Mouse (Mus musculus) kidney, postnatal 25 days (tissue): ENCODE measurements around the gene Ddrgk1.
"Not testable (repeated sequence)": the region's sequence is repeated elsewhere in the genome, so short reads cannot be mapped to it uniquely, and the experiment has no call there.

Experiments
- DNase-seq, 2 experiments: peaks; one replicate each; pipeline ENCODE4 v3.0.0; 2021; ENCODE audit warnings: mixed read lengths in 2 of 2

The Ddrgk1 gene

DNA sequence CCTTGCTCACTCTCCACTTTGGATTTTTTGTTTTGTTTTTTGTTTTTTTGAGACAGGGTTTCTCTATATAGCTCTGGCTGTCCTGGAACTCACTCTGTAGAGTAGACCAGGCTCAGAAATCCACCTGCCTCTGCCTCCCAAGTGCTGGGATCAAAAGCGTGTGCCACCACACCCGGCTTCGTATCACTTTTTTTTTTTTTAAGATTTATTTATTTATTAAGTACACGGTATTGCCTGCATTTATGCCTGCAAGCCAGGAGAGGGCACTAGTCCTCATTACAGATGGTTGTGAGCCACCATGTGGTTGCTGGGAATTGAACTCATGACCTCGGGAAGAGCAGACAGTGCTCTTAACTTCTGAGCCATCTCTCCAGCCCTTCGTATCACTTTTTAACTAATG is 15.4 kb downstream of the Ddrgk1 start:
- DNase-seq, result not testable (repeated sequence)

DNA sequence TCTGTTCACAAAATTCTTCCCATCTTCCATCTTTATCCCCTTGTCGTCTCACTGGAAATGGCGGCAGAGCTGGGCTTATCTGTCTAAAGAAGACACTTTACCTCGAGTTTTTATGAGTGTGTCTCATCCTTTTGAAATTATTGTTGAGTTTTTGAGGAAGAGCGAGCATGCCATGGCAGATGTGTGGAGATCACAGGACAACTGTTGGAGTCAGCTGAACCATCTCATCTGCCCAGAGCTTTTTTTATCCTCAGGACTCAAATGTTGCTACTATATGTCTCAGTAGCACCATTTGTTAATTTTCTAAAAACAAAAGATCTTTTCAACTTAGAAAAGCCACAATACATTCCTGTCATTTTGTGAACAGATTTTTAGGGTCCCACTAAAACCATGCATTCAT is 19.3 kb downstream of the Ddrgk1 start:
- no peak for DNase-seq

DNA sequence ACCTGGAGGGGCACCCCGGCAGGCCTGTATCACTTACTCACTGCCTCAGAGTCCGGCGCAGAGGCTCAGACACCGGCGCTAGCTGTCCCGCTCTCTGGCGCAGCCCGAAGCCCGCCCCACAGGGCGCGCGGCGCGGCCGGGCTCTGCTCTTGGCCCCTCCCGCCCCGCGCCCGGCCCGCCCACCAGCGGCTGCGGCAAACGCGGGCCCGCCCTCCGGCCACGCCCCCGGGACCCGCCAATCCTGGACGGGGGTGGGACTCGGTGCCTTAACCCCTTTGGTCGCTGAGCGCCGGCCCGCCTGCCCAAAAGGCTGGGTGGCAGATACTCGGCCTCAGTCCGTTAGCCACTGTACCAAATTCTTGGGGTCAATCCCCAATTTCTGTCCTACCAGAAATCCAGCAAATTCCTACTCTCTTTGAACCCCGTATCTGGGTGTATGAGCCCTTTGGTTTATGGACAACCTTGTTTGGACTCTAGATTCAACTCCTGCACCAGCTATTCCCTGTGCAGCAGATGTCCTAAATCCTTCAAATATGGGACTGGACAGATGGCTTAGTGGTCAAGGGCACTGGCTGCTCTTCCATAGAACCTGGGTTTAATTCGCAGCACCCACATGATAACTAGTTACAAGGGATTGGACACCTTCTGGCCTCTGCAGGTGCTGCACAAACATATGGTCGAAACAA is 21.6 kb downstream of the Ddrgk1 start, which contains the start of gene Lzts3:
Lzts3 (minus strand) TSS at position 120 of the 686 bp plus-strand sequence.
- peak; percentile 93 to 97 for DNase-seq

DNA sequence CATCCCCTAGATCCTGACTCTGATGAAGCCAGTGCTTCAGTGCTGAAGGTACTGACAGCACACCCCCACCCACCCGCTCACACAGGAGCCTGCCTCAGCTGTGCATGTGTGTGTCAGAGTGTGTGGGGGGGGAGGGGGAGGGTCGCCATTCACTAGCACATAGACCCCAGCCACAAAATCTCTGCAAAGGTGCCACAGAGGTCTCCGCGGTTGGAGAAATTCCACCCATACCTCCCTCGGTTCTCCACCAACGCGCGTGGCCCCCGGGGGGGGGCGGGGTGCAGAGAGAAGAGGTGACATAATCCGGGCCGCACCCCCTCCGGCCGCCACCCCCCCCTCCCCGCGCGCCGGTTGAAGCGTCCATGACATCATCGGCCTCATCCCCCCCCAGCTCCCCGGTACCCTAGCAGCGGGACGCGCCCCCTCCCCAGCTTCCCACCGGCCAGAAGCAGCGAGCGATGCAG is 22.2 kb downstream of the Ddrgk1 start:
- DNase-seq, result peak in 1 of 2 experiments; percentile 59

DNA sequence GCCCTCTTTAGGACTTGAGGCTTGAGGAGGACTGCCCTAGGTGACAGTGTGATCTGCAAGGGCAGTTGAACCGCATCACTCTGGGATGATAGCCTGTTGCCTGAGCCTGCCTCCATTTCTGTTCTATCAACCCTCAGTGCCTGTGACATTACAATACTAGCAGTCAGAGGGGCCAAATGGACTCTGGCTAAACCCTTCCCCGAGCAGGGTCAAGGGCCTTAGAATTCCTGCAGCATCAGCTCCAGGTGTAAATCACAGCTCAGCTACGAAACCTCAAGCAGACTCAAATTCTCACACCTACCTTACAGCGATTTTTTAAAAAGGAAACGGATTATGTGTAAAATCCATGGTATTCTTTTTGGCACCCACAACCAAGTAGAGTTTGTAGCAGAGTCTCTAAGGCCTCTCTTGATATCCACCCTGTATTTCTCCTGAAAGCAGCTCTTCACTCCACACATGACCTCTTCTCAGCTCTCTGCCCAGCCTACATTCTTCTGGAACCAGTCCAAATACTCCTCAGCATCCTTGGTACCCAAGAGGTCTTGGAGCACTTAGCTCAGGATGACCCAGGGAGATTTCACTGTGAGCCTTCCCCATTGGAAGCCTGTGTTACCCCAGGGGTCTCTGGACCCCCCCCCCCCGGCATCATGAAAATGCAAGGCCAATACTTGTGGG is 23.0 kb downstream of the Ddrgk1 start:
- peak; percentile 33 to 72 for DNase-seq

DNA sequence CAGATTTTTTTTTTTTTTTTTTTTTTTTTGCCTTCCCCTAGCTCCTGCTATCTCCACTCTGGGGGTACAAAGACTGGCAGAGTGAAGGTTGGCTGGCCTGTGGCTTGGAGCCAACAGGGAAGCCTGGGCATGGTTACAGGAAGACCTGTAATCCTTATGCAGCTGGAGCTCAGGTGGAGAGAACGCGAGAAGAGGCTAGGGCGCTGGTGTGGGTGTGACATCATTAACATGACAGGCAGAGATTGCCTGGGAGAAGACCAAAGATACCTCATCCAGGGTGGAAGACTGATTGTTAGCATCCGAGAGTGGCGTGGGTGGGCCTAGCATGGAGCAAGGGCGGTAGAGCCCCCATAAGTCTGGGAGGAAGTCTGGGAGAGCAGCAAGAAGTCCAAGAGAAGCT is 25.2 kb downstream of the Ddrgk1 start:
- peak; percentile 59 to 80 for DNase-seq

DNA sequence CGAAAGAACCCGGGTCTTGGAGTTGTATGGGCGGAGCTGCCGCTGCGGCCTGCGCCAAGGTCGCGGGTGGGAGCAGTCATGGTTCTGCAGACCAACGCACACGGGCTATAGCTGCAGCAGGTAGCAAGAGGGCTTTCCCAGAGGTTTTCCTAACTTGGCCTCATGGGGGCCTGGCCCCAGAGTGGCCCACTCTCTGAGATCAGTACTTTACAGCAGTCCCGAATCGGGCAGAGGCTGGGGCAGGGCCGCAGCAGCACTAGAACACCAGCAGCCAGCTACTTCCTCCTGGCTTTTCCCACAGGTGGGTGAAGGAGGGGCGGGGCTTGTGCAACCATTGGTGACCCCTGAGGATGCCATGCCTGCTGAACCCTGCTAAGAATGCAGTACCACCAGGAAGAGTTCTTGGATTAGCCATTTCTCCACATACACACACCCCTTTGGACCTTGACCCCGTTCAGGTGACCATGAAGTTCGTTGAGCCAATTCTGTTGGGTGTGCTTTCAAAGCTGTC is 26.3 kb downstream of the Ddrgk1 start:
- peak; percentile 93 to 97 for DNase-seq

DNA sequence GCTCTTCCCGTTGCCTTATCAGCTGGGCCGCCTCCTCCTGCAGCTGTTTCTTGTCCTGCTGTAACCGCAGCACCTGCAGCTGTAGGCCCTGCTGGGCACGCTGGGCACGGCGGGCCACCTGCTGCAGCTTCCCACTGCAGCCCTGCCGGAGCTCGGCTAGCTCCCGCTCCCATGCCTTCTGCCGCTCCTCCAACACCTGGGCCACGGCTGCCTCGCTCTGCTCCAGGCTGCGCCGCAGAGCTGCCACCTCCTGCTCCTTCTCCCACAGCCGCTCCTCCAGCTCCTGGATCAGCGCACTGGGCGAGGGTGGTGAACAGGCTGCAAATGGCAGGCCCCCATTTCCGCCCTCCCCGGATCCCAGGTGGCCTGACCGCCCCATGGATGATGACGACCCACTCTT is 28.6 kb downstream of the Ddrgk1 start:
- DNase-seq, result peak in 1 of 2 experiments; percentile 52

DNA sequence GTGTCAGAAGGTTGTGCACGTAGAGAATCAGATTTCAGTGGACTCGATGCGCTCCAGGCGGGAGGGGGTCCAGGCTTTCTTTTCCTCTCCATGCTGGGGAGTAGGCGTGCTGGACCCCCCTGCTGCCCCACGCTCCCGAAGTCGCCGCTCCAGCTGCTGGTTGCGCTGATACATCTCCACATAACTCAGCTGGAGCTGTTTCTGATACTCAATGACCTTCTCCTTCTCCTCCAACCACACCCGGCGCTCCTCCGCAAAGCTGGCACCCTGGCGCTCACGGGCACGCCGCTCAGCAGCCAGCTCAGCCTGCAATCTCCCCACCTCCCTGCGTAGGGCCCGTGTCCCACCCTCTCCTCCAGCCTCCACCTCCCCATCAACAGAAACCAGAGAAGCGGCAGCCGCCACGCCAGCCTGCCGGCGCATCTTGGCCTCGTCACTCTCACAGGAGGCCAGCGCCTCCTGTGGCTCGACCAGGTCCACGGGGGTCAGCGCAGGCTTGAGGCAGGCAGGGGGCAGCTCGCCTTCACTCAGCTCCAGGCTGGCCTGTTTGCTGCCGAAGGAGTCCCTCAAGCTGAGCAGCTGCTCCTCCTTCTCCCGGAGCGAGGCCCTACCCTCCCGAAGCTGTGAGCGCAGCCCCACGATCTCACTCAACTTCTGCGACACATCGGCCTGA is 29.6 kb downstream of the Ddrgk1 start:
- DNase-seq, result peak in 1 of 2 experiments; percentile 46

DNA sequence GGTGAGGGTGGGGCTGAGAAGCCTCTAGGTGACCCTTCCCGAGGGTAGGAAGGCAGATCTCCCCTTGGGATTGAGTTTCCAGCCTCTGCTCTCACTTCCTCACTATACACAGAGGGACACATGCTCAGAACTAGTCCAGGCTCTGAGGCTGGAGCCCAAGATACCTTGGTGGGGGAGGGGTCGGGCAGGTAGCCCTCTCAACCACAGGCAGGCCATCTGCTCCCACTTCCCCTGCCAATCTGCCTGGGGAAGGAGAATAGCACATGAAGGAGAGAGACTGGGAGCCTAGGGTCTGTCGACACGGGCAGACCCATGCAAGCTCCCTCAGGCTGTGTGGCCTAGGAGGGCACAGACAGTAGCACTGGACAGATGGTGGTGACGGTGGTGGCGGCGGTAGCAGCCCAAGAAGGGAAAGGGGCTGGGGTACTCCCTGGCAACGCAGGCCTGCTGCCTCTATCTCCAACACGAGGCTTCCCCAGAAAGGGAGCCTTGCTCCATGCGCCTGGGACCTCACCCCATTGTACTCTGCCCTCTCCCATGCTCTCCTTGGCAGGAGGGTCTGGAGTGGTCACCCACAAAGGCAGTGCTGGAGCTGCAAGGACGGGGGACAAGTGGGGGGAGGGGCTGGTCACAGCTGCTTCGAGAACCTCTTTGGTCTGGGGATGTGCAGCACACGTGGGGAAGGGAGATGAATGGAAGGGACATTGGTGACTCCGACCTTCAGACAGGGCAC is 30.3 kb downstream of the Ddrgk1 start:
- peak in 1 of 2 experiments; percentile 48 for DNase-seq

DNA sequence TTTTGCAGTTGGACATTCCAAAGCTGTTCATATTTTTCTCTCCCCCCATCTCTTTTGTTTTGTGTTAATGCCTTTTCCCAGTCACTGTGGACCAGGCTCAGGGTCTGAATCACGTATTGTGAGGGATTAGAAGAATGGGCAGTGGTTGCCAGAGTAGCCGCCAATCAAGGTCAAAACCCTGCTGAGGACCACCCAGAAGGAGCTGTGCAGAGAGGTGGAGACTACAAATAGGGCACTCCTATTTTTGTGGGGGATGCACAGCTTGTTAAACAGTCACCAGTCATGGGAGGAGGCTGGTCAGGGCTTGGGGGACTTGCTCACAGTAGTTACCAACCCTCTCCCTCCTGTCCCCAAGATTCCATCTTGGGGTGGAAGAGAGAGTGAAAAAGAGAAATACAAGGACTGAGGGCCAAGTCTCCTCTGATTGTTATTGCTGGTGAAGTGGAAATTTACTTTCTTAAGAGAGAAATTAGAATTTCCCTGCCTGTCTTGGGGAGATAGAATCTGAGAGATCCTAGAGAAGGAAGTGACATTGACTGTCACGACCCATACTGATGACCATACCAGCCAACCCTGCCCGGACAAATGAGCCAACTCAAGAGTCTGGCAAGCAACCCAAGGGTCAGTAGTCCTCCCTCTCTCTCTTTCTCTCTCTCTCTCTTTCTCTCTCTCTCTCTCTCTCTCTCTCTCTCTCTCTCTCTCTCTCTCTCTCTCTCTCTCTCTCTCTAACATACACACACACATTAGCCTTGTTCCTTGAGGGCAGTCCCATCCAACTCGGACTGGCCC is 31.4 kb downstream of the Ddrgk1 start:
- DNase-seq, result peak in 1 of 2 experiments; percentile 64

DNA sequence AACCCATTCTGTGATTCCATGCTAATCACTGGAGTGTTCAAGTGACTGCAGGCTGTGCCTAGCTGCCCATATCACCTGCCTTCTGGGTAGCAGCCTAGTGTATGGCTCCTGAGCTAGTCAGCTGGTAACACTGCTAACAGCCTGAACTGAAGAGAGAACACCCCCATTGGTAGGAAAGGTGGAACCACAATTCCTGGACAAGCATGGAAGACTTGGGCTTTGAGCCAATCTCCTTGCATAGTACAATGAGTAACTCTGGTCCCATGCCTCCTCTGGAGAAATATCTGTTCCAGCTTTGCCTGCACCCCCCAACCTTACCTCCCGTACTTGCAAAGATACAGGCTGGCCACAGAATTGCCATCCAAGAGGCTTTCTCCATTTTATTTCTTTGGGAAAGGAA is 32.0 kb downstream of the Ddrgk1 start:
- peak; percentile 70 to 81 for DNase-seq

DNA sequence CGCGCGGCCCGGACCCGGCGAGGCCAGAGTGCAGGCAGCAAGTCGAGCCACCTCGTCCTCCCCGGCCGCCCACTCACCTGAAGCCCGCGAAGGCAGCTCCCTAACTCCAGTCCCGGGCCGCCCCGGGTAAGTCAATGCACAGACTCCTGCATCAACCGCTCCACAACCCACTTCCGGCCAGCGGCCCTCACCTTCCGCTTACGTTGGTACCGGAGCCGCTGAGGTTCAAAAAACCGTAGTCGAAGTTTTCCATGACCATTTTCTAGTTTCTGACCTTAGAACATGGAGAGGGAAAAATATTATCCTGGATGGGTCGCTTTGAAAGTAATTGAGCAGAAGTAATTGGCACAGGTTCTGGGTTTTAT is 34.6 kb downstream of the Ddrgk1 start, which contains the start of the genes Fastkd5 and Ubox5:
Fastkd5 (minus strand) TSS at position 189 of the 365 bp plus-strand sequence.
Ubox5 (minus strand) TSS at position 200 of the 365 bp plus-strand sequence.
- DNase-seq, result peak; percentile 94 to 97

DNA sequence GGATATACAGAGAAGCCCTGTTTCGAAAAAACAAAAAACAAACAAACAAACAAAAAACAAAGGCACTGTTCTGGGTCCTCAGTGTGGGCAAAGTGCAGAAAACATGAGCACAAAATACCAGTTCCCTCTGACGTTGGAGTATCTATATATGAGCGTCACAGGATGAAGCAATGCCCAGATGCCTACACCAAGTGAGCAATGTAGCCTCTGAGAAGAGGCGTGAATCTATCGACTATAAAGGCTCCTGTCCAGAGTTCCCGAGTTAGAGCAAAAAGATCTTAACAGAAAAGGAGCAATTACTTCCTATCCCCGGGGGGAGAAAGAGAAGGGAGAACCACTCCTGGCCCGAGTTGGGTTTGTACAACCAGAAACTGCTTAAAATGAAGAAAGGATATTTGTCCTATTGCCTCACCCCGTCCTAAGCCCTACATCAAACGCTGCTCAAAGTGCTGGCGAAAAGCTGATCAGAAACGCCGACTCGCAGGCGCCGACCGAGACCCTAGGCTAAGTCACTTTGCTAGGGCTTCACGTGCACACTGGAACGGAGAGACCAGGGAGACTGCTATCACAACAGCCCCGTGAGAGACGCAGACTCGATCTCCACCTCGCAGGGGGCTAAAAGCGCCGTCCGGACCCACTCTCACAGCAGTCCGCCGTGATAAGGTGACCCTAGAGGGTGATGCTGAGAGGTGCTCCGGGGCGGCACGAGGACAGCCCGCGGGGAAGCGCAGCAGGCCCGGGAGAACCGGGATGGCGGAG is 35.2 kb downstream of the Ddrgk1 start:
- DNase-seq, result no peak

DNA sequence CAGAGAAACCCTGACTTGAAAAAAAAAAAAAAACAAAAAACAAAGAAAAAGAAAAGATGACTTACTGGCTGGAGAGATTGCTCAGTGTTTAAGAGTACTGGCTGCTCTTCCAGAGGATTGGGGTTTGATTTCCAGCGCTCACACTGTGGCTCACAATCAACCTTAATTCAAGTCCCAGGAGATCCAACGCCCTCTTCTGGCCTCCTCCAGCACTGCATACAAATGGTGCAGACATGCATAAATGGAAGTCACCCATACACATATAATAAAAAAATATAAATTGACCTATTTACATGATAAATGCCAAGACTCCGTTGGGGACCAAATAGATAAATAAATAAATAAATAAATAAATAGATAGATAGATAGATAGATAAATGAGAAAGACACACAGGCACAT is 36.0 kb downstream of the Ddrgk1 start:
- peak in 1 of 2 experiments; percentile 34 for DNase-seq

DNA sequence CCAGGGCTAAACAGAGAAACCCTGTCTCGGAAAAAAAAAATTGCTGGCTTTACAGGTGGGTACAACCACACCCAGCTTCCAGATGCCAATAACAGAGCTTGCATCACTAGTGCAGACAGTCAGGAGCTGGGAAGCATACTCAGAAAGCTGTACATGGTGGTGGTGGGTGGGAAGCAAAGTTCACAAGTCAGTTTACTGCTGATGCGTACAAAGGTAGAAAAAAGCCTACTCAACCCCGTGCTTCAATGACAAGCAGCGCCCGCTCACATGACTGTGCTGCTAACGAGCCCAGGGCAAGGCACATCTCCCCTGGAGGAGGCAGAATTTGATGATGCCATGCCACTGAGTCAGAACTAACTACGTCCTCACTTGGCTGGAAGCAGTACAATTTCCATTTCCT is 45.5 kb downstream of the Ddrgk1 start:
- DNase-seq, result peak; percentile 55 to 81

DNA sequence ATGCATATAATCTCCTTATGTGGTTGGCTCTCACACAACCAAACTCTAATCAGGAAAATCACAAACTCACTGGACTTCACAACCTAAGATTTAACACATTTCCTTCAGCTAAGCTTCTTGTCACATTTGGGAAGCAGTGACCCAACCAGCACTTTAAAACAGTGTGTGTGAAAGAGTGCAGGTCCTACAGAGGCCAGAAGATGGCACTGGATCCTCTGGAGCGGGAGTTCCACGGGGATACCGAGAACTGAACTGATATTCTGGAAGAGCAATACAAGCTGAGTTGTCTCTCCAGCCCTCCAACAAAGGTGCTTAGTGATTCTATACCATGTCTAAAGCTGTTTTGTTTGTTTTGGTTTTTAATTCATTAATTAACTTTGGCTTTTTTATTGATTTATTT is 51.4 kb downstream of the Ddrgk1 start:
- peak in 1 of 2 experiments; percentile 65 for DNase-seq
